Mouse (Mus musculus): ENCODE data around the gene Opa1.

- TF ChIP-seq CTCF (IDR thresholded peaks at IDR 0.05; ENCODE audit: low read depth) (no peak), EP300 (IDR thresholded peaks at IDR 0.05; ENCODE audit: low read depth) (no peak)
These were observed 13.0 kb downstream of the Opa1 start for GRCm38 (mm10) chr16:29592171-29592570.
